Mouse (Mus musculus) layer of hippocampus, postnatal 14 days (tissue): ENCODE data around the gene Tmpo. TPM values are rescaled to one million over a fixed set of nuclear protein-coding genes. Genes with fewer than 3 reads are reported as not detected.

ENCODE experiments used
- DNase-seq, 2 experiments: peaks; one replicate each; pipeline ENCODE4 v3.0.0; 2021 to 2022; ENCODE audit warnings: low spot score in 2 of 2, mixed read lengths in 1 of 2
- total RNA-seq, 2 experiments: library from RNA; stranded (reverse); gene quantifications; 2 replicates each; pipeline ENCODE4 v1.2.3; 2021

Gene Tmpo
- total RNA-seq, 2 experiments from 2014 or later: 29.6 to 38.5 TPM

DNA sequence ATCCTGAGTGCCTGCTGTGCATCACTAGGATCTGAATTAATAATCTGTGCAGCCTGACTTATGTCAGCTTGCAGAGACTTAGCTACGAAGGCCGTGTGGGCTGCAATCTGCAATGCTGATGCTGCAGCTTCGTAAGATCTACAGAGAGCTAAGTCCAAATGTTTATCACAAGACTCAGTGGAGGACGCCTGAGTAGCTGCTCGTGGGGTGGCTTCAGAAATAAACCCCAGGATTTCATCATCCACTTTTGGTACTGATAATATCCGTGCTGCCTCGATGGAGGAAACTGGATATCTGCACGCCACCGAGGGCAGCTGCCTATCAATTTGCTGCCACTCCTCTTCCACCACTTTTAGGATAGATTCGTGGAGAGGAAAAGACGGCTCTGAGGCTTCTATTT, 19.0 kb downstream of the Tmpo start:
- no peak for DNase-seq

DNA sequence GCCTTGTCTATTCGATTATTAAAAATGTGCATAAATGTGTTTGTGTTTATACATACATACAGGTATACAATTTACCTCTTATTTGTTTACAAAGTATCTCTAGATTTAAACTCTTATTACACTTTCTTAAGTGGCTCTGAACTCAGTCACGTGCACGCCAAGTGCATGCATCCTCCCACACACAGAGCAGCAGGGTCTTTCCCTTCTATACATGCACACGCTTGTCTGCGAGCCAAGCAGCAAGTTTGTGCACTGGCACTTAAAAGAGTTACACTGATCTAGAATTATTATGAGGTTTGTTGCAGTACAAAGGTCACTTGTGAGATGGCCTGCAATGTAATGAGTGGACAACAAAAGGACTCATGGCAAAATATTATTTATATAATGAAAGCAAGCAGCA, 20.1 kb downstream of the Tmpo start:
- no peak for DNase-seq

DNA sequence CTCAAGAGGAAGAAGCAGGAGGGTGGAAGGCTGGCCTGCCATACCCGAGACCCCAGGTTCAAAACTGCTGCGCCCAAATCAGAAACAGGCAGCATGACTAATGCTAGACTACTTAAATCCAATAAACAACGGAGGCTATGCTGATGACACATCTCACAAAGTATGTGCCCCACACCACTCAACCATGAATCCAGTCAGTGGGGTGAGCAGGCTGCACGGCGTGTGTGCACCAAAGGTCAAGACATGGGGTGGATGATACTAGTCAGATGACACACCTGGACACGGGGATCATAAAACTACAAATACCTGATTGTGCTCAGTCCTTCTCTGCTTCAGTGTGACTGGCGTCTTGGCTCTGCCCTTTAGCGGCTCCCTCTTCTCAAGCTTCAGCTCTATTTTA, 22.7 kb downstream of the Tmpo start:
- DNase-seq: no peak

DNA sequence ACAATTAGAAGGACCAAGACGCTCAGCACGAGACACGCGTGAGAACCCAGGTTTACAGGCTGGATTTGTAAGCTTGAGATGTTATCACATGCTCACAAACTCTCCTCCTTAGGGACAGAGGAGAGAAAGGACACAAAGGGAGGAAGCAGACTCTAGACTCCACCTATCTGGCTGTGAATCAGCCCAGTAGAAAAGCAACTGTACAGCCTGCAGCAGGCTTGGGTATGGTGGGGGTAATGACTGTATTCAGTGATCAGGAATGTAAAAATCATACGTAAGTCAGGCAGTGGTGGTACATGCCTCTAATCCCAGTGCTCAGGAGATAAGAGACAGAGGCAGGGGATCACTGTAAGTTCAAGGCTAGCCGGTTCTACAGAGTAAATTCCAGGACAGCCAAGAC, 24.8 kb downstream of the Tmpo start:
- no peak for DNase-seq

DNA sequence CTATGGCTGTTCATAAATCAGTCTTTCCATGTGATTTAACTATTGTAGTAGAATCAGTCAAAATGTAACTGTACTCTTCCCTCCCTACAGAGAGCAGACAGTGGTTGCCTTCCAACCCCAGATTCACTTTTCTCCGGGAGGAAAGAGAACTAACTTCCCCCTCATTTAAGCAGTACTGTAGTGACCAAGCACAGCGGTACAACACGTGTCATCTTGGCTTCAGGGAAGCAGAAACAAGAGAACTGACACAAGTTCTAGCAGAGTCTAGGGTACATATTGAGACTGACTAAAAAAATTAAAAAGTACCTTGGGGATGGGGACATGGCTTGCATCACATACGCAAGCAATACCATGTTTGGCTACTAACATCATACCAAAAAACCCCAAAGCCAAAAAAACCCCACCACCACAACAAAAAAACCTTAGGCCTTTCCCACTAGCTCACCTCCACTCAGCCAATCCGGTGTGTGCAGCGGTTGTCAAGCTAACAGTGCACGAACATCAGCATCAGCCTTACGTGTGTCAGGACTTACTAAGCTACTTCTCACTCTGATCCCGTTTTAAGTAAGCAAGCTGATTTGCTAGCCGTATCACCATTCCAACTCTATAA, 27.1 kb downstream of the Tmpo start:
- DNase-seq: no peak

DNA sequence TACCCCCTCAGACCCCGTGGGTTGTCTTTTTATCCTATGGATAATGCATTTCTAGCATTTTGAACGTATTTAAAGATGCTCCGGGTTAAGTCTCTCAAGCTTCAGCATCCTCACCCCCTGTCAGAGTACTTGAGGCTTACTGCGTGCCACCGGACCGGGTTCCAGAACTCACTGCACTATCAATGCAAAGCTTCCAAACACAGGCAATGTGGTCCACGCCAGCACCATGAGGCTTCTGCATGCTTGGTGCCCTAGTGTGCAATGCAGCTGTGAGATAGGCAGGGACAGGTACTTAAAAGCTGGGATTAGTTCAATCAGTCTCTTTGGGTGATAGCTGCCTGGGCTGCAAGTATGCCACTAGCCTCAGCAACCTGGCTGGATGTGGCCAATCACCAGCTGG, 35.7 kb downstream of the Tmpo start:
- no peak for DNase-seq

DNA sequence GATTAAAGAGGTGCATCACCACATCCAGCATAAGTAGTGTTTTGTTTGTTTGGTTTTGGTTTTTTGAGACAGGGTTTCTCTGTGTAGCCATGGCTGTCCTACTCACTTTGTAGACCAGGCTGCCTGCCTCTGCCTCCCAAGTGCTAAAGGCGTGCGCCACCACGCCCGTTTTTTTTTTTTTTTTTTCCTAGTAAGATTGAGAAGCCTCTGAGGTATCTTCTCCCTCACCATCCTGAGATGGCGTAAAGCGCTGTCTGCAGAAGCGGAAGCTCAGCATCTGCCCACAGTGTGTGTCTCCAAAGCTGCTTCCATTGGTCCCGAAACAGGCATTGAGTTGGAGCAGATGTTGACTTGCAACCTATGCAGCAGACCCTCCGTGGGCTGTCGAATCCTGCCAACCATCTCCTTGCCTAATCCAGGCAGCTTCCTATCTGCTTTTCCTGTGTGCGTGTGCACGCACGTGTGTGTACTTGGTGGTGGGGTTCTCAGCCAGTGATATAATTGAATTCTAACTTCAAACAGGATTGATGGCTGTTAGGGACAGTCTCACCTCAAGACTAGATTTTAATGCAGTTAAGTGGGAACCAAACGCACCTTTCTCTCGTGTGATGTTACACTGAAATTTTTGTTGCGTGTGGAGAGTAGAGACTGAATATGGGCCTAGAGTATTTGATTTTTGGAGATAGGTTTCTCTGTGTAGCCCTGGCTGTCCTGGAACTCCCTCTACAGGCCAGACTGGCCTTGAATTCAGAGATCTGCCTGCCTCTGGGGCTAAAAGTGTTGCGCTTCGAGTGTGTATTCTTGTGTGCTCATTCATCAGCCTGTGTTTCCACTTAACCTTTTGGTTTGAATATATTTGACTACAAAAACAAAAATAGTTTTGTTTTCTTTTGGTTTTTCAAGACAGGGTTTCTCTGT, 37.5 kb downstream of the Tmpo start:
- DNase-seq: no peak

DNA sequence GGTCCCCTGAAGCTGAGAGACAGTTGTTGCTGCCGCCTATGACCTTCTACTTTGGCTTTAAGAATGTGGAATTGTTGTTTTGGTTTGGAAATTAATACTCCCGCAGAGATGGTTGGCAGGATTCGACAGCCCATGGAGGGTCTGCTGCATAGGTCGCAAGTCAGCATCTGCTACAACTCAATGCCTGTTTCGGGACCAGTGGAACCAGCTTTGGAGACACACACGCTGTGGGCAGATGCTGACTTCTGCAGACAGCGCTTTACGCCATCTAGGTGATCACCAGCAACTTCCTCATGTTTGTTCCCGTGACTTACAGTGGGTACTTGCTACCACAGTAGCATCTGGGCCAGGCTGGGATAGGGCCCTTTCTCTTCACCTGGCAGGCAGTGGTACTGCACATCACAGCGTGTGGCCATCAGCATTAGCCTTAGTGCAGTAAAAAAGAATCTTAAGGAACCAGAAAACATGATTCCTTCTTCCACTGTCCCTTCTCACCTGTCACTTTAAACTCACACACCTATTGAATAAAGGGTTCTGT, 38.4 kb downstream of the Tmpo start:
- no peak for DNase-seq

DNA sequence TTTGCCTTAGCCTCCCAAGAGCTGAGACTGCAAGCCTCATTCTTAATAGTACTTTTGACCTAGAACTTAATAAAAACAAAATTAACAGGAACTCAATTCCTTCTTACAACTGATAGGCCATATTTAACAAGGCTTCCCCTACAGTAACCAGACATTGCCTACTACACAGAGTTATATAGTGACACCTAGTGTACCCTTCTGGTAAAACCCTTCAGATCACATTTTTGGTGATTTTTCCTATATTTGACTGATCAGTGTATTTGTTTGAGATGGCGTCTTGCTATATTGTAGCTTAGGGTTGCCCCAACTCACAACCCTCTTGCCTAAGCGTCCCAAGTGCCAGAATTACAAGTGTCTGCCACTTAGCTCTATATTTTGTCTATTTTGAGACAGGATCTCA, 39.6 kb downstream of the Tmpo start:
- DNase-seq: peak in 1 of 2 experiments; percentile 67

DNA sequence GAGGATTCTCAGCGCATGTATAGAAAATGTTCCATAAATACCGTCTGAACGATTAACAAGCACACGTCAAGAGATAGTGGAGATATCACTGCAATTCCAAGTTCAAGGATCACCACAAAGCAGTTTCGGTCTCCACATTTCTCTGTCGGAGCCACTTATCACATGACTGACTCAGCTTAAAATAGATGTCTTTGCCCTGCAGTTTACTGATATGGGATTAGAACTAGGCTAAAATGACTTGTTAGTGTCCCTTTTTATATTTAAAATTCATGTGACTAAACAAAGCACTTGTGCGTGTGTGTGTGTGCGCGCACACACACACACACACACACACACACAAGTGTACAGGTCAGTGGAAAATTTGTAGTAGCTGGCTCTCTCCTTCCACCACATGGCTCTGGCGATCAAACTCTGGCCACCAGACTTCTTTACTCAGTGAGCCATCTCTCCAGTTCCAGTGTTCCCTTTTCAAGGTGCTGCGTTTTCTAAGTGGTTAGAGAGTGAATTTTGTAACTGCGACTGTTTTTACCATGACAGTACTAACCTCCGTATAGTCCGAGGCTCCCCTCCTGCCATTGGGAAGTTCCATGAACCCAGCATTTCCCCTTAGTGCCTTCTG, 41.9 kb downstream of the Tmpo start:
- no peak for DNase-seq

DNA sequence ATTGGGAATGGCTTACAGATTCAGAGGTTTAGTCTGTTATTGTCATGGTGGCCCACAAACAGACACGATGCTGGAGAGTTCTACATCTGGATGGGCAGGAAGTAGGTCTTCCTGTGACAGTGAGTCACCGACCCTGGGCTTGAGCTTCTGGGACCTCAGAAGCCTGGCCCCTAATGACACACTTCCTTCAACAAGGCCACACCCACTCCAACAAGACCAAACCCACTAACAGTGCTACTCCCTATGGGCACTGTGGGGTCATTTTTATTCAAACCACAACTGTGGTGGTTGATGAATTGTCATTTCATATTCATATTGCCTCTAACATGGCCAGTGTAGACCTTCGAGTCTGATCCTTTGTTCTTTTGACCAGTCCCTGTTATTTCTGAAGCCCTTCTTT, 42.8 kb downstream of the Tmpo start:
- DNase-seq: no peak

DNA sequence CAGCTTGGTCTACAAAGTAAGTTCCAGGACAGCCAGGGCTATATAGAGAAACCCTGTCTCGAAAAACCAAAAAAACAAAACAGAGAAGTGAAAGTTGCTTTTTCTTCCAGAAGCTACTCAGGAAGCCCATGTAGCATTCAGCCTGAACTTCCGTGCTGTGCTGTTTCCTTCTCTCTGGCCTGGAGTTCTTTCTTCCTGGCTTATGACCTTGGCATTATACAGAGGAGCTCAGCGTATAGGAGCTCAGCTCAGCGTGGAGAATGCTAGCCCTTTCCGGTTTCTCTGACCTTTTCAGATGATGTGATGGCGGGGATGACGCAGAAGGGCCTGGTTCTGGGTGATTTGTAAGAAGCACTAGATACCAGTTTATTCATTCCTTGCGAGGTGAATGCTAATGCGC, 43.7 kb downstream of the Tmpo start:
- DNase-seq: no peak

DNA sequence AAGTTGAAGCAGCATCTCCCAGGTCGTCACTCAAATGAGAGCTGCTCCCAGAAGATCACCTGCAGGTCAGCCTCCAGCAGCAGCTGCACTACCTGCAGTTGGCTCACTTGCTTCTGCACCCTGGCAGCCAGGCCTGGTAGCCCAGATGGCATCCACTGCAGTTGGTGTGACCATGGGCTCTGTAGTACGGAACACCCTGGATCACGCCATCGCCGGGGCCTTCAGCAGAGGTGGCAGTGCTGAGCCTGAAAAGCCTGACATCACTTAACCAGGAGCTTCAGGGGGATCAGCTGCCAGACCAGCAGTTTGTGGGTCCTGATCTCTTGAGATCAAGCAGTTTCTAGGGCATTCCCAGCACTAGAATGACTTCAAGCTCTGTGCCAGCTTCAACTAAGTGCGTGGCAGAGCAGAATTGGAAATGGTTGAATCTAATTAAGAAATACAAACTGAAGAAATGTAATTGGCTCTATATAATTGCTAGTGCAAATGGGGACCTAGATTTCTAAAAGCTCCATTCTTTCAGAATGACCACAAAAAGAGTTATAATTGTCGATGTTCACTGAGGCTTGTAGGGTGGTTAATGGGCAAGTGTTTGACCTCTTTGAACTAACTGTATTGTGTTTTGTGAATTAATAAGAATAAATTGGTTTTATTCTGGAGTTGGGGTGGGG, 45.7 kb downstream of the Tmpo start:
- DNase-seq: no peak

DNA sequence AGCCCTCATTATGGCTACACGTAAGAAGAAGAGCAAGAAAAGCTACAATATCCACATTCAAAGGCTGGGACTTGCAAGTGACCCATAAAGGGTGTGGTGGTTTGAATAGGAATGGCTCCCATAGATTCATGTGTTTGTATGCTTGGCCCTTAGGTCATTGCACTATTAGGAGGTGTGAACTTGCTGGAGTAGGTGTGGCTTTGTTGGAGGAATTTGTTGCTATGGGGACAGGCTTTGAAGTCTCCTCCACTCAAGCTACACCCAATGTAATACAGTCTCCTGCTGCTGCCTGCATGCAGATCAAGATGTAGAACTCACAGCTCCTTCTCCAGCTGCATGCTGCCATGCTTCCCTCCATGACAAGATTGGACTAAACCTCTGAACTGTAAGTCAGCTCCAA, 49.5 kb downstream of the Tmpo start:
- no peak for DNase-seq

DNA sequence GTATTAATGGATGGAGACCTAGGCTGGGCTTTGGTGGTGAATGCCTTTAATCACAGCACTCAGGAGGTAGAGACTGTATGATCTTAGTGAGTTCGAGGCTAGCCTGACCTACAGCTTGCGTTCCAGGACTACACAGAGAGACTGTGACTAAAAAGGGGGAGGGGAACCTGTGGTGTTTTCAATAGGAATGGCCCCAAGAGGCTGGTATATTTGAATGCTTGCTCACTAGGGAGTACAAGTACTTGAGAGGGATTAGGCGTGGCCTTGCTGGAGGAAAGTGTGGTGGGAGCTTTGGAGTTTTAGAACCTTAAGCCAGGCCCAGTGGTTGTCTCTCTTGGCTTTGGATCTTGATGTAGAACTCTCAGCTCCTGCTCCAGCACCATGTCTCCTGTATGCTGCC, 50.3 kb downstream of the Tmpo start:
- DNase-seq: no peak

DNA sequence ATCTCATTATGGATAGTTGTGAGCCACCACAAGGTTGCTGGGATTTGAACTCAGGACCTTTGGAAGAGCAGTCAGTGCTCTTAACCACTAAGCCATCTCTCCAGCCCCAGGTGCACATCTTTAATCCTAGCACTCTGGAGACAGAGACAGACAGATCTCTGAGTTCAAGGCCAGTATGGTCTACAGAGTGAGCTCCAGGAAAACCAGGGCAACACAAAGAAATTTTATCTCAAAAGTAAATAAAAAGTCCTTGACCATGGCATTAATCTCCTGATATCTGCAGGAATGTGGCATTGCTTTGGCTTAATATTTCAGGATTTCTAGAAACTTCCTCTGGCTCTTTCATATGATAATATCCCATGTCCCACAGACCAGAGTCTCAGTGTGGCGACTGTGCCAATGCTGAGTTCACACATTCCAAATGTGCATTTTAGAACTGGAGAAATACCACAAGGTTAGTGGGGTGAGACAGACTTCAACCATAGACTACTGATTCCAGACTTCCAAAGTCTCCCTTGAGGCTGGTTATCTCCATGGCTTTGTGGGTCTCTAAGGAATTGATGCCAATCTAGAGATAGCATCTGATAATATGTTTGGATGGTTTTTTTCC, 52.5 kb downstream of the Tmpo start:
- no peak for DNase-seq

DNA sequence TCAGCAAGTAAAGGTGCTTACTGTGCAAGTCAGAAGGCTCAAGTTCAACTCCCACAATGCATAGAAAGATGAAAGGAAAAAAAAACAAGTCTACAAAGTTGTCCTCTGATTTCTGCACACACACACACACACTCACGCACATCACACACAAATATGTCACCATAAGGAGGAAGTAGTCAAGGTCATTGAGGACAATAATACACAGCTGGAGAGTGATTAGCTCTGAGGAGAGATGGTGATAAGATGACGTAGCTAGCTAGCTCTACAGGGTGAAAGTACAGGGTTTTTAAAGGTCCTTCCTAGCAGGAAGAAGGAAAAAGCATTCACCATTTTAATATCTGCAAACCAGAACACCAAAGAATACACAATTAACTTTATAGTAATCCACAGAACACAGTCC, 53.7 kb downstream of the Tmpo start:
- DNase-seq: no peak

DNA sequence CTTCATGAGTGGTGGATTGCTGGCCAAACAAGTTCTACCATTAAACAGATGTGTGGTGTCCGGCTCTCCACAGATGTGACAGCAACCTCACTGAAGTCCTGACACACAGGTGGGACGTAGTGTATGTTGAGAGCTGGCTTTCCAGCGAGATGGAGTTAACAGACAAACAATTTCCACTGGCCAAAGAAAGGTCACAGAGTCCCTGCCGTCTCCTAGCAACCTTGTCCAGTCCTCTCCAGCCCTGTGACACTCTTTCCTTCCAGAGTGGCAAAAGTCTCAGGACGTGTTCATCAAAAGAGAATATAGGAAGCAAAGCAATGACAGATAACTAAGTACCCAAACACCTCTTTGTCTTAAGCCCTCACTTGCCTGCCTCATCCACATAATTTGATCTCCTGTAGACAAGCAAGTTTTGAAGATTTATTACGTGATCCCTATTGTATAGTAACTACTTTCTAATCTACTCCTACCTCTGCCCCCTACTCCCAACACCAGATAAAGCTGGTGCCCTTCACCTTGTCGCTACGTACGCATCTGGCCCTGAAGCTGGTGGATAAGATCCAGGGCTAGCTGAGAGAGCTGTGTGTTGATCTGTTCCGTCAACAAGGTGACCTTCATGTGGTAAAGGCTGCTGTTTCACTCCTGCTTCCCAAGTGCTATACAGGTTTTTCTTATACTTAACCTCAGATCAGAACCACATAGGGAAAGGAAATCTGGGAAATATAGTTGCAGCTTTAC, 54.3 kb downstream of the Tmpo start:
- no peak for DNase-seq

DNA sequence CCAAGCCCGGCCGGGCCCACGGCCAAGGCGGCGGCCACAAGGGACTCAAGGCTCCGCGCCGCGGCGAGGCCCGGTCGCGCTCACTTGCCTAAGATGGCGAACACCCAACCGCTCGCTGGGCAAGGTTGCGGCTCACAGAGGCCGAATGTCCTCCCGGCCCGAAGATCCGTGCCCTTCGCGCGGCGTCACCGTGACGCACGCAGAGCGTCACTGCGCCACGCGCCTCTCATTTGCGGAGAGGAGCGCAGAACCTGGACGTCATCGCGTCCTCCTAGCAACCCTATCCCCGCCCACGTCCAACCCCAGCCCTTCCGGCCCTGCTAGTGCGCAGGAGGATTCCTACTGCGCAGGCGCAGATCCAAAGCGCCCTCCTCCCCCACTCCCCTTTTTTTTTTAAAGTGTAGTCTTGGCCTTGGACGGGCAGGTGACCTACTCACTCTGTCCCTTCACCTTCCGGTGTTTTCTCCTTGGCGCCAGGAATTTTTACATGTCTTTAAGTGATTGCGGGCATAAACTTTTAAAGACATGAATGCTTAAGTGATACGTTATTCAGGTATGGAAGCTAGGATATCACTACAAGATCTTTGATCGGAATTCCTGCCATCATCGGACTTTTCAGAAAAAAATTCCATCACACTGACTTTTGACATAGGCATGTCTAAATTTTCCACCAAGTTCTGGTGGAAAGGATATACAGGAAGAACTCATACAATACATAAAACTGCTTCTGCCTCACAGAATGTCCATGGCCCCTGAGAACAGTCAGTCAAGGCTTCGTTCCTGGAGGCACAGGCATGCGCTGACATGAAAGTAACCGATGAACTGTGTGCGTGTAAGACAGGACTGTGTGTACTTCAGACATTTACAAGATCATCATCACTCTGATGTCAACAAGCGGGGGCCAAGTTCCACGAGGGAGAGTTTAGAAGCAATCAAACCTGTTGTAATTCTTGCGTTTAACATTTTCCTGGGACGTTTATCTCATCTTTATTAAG, 57.0 kb downstream of the Tmpo start, which contains the start of gene Slc25a3:
Gene Slc25a3, minus strand, starts transcription at position 232 of the 995 bp plus-strand sequence.
- peak; percentile 95 to 99 for DNase-seq
